Mouse (Mus musculus) heart, postnatal 14 days (tissue): ENCODE results near the gene Alox12. TPM values are rescaled to one million over a fixed set of nuclear protein-coding genes. Genes with fewer than 3 reads are reported as not detected.

ENCODE experiments used
- DNase-seq, 2 experiments: peaks; one replicate each; pipeline ENCODE4 v3.0.0; 2021 to 2022
- intact Hi-C: fragments of 180-260 bp; cut with DNase I; formaldehyde crosslinking; loops from one replicate; pipeline ENCODE4 v1.15.1; 2025
- total RNA-seq, 2 experiments: library from RNA; stranded (reverse); gene quantifications; 2 replicates each; pipeline ENCODE4 v1.2.3; 2021

Alox12 gene
- total RNA-seq, 2 experiments from 2014 or later: 2.7 to 3.1 TPM

DNA sequence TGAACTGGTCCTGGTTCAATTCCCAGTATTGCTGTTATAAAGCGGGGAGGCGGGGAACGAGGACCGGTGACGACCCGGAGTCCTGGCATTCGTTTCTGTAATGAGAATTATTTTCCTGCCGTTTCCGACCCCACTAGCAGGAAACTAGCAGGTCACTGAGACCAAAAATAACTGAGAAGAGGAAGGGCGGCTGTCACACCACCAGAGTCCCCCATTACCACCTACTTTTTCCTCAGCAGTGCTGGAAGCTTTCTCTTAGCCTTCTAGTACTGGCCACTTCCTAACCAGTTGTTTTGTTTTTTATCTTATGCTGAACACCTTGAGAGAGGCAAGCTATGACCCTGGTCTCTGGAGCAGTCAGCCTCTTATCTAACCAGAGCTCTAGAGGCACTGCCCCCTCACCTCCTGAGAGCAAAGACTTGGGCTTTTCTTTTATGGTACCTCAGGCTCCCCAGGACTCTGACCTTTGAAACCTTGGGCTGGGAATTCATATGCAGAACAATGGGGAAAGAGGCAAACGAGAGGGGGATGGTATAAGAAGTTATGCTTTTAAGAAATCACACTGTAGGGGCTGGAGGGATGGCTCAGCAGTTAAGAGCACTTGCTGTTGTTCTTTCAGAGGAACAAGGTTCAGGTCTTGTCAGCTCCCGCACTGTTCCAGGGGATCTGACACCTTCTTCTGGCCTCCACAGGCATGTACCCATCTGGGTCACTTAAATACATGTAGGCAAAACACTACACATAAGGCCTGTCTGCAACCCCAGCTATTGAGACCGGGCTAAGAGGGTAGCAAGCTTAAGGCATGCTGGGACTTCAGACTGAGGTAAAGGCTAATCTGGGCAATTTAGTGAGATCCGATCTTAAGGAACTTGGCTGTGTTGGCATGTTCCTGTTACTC lies 33.3 kb downstream of the Alox12 start:
- DNase-seq: peak in 1 of 2 experiments; percentile 50
- intact Hi-C loops: no loop called here

DNA sequence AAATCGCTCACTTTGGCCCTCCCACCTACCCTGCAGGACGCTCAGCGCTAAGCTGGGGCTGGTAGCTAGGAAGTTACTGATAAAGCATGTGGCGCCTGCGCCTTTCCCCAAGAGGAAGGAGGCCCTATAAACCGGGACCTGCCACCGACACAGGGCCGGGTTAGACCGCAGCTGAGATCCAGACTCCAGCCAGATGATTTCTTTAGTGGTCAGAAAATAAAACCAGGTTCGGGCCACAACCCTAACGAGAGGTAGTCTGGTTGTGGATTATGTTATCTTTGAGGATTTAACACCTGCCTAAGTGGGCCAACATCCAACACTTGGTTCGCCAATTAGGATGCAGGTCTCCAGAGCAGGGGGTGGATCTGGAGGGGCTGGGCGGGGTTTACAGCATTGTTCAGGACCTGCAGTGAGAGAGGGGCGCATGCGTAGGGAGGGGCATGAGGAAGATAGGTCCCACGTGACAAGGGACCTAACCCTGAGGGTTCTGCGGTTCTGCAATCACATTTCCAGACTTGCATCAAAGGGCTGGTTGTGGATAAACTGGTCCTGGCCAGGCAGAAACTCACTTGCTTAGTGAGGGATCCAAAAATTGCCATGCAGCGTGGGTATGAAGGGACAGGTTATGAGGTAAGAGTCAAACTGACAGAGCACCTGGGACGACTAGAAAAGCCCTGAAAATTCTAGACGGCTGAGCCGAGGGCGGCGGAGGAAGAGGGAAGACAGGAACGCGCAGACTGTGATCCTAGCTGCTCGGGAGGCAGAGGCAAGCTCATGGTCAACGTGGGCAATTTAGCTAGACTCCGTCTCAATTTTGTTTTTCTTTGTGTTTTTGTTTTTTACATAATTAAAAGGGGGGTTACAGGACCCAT lies 34.2 kb downstream of the Alox12 start, which contains the start of gene Slc16a13:
Slc16a13 (minus strand) TSS at position 334 of the 872 bp plus-strand sequence.
- peak; percentile 89 to 90 for DNase-seq
- intact Hi-C loops: no loop called here

GRCm38 (mm10) chr11:70220323-70220722 lies 34.8 kb downstream of the Alox12 start:
- no peak for DNase-seq
- intact Hi-C loops: no loop called here

DNA sequence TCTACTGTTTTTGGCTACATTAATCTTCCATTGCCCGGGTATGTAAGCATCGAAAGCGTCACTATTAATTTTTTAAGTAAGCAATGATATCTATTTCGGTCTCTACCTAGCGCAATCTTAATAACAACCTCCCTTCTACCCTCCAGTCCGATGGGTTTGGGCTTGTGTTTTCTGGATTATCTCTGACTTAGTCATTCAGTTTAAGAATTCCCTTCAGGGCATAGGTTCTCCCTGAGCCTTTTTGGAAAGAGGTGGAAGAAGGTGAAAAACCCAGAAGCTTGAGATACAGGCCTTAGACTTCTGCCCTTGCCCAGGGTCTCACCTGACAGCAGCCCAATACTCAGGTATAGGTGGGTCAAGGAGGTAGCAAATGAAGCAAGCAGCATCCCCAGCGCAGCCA lies 35.3 kb downstream of the Alox12 start:
- DNase-seq: no peak
- intact Hi-C loops: loop anchor here (10.0 kb wide), 1 partner anchor 285 kb away; the partner anchor contains the start of gene Ybx2

DNA sequence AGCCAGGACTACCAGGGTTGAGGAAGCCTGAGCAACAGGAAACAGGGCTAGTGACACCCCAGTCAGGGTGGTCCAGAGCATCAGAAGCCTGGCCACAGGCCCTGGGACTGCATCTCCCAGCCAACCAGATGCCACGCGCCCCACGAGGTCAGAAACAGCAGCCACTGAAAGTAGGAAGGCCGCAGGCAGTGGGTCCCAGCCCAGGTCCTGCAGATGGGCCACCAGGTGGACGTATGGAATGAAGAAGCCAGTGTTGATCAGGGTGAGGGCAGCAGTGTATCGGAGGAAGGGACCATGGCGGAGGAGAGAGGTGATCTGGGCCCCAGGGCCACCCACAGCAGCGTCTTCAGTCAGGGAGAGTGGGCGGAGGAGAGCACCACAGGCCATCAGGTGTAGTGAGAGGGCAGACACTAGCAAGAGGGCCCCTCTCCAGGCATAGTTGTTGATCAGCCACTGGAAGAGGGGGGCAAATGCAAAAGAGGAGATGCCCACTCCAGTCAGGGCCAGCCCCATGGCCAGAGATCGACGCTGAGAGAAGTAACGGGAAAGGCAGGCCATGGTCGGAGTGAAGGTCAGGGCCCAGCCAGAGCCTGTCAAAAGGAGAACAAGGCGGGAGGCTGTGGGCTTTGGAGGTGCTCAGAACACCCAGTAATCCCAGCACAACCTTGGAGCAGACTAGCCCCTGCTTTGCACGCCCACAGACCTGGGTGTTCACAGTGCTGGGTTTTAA lies 36.2 kb downstream of the Alox12 start:
- DNase-seq: no peak
- intact Hi-C loops: loop anchor here (10.0 kb wide), 1 partner anchor 284 kb away; the partner anchor contains the start of gene Ybx2

DNA sequence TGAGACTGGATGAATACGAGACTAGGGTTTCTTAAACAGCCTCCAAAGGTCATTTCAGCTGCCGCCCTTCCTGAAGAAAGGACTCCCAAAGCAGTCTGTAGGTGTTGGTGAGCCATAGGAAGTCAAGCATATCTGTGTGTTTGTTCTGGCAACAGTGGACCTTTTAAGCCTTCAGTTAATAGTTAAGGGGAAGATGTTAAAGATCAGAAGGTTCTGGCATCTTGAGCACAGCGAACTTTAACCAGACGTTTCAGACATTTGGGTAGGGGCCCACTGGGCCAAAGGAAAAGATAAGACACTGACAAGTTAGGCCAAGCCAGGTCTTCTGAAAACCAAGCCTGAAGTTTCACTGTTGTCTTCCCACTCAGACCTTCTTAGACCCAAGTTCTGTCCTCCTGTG lies 37.1 kb downstream of the Alox12 start:
- intact Hi-C loops: loop anchor here (10.0 kb wide), 1 partner anchor 283 kb away; the partner anchor contains the start of gene Ybx2

DNA sequence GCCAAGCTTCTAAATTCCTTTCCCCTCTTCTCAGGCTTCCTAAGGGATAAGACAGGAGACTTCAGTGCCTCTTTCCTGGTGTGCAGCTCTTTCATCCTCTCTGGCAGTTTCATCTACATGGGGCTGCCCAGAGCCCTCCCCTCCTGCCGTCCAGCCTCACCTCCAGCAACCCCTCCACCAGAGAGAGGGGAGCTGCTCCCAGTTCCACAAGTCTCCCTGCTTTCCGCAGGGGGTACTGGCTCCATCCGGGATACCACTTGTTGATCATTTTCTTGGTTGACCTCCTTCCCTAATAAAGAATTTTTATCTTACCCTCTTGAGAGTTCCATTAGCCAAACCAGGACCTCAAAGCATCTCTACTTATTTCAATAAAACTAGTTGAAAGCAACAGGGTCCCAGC lies 39.0 kb downstream of the Alox12 start:
- no peak for DNase-seq
- intact Hi-C loops: loop anchor here (10.0 kb wide), 1 partner anchor 281 kb away; the partner anchor contains the start of gene Ybx2

More for the DNA sequence above, 37.1 kb downstream of the Alox12 start:
- no peak for DNase-seq

- DNase-seq: no peak
- intact Hi-C loops: loop anchor here (10.0 kb wide), 1 partner anchor 280 kb away; the partner anchor contains the start of gene Ybx2
Measured at GRCm38 (mm10) chr11:70215301-70215700, 39.9 kb downstream of the Alox12 start.

DNA sequence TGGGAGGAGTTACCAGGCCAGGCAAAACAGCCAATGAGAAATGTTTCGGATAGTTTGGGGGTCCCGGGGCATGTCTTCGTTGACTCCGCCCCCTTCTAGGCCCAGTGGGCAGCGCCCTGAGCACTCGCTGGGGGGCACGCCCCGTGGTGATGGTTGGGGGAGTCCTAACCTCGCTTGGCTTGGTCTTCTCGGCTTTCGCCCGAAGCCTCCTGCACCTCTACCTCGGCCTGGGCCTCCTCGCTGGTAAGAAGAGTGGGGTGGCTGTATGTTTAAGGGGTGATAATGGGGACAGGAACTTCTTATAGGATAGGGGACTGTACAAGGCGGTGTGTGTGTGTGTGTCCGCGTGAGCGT lies 40.3 kb downstream of the Alox12 start:
- DNase-seq: no peak
- intact Hi-C loops: loop anchor here (10.0 kb wide), 1 partner anchor 280 kb away; the partner anchor contains the start of gene Ybx2

DNA sequence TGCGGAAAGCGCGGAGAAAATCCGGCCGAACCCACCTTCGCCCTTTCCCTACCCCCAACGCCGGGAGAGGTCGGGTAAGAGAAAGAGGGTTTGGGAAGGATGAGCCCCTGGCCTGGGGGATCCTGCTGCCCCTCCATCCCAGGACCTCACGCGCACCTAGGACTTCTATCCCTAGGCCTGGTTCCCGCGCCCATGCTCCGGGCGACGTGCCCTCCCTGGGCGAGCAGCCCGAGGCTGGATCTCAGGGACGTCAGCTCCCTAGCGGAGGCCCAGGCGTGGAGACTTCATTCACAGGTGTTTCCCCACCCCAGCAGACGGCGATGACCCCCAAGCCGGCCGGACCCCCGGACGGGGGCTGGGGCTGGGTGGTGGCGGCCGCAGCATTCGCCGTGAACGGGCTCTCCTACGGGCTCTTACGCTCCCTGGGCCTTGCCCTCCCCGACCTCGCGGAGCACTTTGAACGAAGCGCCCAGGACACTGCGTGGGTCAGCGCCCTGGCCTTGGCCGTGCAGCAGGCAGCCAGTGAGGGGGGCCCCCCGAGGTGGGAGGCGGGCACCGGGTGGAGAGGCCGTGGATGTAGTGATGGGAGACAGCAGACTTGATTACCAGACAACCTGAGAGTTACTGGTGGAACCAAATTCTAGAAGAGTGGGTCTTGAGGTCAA lies 40.8 kb downstream of the Alox12 start:
- DNase-seq: peak in 1 of 2 experiments; percentile 63
- intact Hi-C loops: loop anchor here (10.0 kb wide), 1 partner anchor 280 kb away; the partner anchor contains the start of gene Ybx2

DNA sequence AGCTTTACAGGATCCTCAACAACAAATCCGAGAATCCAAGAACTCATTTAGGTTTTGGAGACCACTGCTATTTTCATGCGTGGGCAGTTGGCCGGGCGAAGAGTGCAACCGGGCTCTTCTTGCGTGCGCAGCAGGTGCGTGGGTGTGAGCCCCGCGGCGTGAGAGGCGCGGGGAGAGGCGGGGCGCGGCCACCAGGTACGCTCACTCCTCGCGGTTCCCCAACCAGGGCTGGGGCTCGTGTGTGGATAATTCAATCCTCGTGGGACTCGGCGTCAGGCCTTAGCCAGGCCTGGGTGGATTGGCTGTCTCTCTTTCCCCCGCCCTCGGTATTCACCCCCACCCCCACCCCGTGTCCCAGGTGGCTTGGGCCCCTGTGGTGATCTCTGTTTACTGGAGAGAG lies 41.4 kb downstream of the Alox12 start:
- intact Hi-C loops: loop anchor here (10.0 kb wide), 1 partner anchor 279 kb away; the partner anchor contains the start of gene Ybx2
- DNase-seq: no peak

DNA sequence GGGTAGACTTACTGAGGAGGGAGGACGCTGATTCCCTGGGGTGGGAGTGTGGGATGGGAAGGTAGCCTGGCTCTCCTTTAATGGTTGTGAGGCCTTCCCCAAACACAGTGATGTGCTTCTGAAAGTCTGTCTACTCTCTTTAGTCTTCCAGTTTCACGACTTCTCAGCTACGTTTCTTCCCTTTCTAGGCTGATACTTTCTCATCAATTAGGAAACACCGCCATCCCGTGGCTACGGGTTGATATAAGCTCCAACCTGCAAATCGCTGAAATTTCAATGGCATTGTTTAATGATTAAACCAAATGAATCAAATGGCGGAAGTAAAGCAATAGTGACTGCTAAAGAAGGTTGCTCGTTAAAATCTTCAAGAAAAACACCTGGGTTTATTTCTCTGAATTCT lies 42.3 kb downstream of the Alox12 start:
- intact Hi-C loops: loop anchor here (10.0 kb wide), 1 partner anchor 278 kb away; the partner anchor contains the start of gene Ybx2
- peak; percentile 73 to 79 for DNase-seq

- DNase-seq: no peak
- intact Hi-C loops: loop anchor here (10.0 kb wide), 1 partner anchor 278 kb away; the partner anchor contains the start of gene Ybx2
Measured at GRCm38 (mm10) chr11:70212423-70212822, 42.7 kb downstream of the Alox12 start, which contains the start of gene Slc16a11. Gene Slc16a11 (plus strand): TSS chr11:70212752.

GRCm38 (mm10) chr11:70211972-70212371 lies 43.2 kb downstream of the Alox12 start:
- DNase-seq: no peak
- intact Hi-C loops: loop anchor here (10.0 kb wide), 1 partner anchor 277 kb away; the partner anchor contains the start of gene Ybx2

DNA sequence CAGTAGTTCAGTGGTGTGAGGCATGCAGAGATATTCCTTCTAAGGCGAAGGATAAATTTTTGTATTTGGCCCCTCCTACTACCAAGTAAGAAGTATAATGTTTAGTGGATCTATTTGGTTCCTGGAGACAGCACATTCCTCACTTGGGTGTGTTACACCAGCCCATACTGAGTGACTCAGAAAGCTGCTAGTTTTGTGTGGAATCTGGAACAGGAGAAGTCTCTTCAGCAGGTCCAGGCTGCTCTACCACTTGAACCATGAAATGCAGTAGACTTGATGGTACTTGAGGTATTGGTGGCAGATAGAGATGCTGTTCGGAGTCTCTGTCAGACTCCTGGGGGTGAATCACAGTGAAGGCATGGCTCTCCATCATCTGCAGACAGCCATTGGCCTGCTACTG lies 44.5 kb downstream of the Alox12 start:
- intact Hi-C loops: loop anchor here (10.0 kb wide), 1 partner anchor 276 kb away; the partner anchor contains the start of gene Ybx2
- DNase-seq: no peak

- no peak for DNase-seq
- intact Hi-C loops: no loop called here
Measured at GRCm38 (mm10) chr11:70208778-70209388, 46.3 kb downstream of the Alox12 start.

GRCm38 (mm10) chr11:70207283-70207682 lies 47.9 kb downstream of the Alox12 start:
- intact Hi-C loops: no loop called here
- peak in 1 of 2 experiments; percentile 25 for DNase-seq

- intact Hi-C loops: no loop called here
- DNase-seq: peak in 1 of 2 experiments; percentile 25
Measured at GRCm38 (mm10) chr11:70206801-70207200, 48.4 kb downstream of the Alox12 start.
